Mouse (Mus musculus): ENCODE measurements at regions not wholly inside any gene's neighbourhood (a gene's known extent, or its start where the extent isn't known, plus 50 kb on each side); places are given as distances from the start of the nearest gene placed in this dataset.

- DNase-seq (ENCODE audit: low spot score) = no peak
Observed at GRCm38 (mm10) chr13:107087355-107087754, 65.4 kb upstream of the Kif2a start.

- DNase-seq (ENCODE audit: low spot score) = no peak
Observed at GRCm38 (mm10) chr13:107078085-107078484, 56.2 kb upstream of the Kif2a start.

GRCm38 (mm10) chr13:107074917-107075316 is 53.0 kb upstream of the Kif2a start:
- no peak for DNase-seq (ENCODE audit: low spot score)

- peak; percentile 63 for DNase-seq (ENCODE audit: low spot score)
Observed at GRCm38 (mm10) chr13:107073039-107073620, 51.2 kb upstream of the Kif2a start.

GRCm38 (mm10) chr13:107072345-107073038 is 50.6 kb upstream of the Kif2a start:
- DNase-seq (ENCODE audit: low spot score) = no peak
